Mouse (Mus musculus): ENCODE data around the gene Tctn1.

Gene Tctn1

DNA sequence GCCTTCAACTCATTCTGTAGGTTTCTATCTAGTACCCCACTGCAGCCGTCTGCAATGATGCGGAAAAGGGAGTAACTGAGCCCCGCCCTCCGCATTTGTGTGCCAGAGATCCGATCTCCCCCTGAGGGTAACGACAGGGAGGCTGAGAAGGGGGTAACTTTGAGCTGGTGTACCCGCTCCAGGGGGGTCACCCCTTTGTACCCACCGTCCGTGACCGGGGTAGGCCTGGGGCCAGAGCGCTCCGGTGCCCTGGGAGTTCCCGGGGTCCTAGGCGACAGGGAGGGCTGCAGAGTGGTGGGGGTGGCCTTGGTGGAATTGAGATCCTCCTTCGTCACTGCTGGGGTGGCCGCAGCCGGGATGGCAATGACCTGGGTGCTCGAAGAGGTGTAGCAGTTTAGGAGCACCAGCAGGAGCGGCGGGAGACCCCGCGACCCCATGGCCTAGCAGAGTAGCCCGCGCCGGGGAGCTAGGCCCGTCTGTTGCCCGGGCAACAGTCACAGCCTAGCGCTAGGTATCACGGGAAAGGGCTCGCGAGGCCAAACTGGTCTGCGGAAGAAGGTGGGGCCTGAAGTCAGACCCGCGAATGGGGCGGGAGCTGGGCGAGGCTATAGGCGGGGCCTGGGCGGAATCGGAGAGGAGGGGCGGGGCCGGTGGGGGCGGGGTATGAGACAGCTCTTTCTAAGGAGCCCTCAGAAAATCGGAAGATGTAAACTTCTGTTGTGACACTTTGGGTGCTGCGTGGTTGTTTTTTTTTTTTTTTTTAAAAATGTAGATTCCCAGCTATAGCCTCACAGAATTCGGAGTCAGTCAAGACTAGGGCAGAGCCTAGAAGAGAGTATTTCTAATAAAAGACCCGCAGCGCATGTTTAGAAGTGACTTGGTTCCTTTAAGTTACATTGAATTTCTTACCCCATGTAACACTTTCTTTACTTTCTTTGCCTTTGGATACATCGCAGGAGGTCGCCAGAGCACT, at the start of gene Tctn1:
Tctn1 (minus strand) TSS at position 528 of the 973 bp plus-strand sequence.
- DNase-seq (ENCODE audit: low spot score in 2 of 2): peak; percentile 94 to 95

DNA sequence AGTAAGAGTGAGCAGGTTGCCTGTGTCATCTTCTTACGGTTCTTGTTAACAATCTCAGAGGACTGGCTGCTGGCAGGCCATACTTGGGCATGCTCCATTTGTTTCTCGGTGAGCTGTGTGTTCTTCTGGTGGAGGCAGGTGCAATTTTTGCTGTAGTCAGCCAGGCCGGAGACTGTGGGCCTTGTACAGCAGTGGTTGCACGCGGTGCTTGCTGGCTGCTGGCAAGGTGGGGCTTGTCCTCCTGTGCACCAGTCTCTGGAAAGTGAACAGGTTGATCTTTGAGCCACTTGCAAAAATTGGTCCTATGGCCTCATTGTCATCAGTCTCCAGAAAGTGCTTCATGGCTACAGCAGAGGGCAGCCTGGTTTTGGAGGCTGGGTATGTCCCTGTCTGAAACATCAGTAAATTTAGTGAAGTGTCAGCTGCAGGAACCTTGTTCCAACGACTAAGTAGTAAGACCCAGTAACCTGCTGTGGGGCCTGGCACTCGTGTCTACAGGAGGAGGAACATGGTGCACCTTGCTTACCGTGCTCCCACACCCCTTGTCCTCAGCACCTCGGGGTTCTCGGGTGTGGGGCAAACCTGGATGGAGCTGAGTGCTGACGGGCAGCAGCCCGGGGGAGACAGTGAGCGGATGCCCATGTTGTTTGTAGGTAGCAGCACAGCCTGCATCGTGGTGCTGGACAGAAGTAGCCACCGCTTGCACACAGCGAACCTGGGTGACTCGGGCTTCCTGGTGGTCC, 48.9 kb upstream of the Tctn1 start:
- no peak for DNase-seq (ENCODE audit: low spot score in 2 of 2)

- DNase-seq (ENCODE audit: low spot score in 2 of 2): no peak
Observed at GRCm38 (mm10) chr5:122312346-122312745, 48.1 kb upstream of the Tctn1 start.

DNA sequence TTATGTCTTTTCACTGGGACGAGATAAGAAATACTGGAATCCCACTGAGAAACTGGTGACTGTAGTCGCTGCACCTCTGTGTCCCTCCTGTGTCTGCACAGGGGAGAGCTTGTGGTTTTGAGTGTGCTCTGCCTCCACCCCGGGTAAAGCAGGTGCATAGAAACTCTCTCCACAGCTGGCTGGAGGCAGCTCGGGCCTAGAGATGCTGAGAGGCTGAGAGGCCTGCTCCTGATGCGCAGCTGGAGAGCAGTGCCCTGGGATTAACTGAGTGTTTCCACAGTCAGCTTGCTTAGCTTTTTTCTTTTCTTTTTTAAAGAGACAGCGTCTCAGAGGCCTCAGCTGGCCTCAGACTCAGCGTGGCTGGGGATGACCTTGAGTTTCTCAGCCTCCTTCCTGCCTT, 47.4 kb upstream of the Tctn1 start:
- no peak for DNase-seq (ENCODE audit: low spot score in 2 of 2)

DNA sequence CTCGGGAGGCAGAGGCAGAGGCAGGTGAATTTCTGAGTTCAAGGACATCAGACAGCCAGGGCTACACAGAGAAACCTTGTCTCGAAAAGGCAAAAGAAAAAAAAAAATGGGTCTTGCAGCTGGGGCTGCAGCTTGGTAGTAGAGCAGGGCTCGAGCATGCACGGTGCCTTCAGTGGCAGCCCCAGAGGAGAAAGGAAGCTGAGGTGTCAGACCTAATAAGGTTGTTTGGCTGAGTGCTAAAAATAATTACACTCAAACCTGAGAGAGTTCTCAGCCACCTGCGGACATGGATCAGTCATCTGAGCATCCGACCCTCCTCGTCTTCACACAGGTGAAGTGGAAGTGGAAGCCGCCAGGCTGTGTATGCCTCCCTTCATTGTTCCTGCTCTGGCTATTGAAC, 46.4 kb upstream of the Tctn1 start:
- no peak for DNase-seq (ENCODE audit: low spot score in 2 of 2)

DNA sequence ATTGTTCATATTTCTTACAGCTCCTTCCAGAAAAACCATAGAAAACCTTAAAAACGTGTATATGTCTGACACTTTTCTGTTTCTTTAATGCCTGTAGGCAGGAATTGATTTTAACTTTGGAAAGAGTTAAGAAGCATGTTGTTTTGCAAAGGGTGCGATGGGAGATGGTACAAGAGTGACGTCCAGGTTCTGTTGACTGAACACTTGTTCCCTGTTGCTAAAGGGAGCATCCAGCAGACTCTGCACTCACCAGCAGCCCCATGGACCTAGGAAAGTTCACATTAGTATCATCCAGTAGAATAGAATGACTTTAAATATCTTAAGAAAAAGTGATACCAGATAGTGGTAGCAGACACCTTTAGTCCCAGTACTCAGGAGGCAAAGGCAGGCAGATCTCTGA, 42.3 kb upstream of the Tctn1 start:
- DNase-seq (ENCODE audit: low spot score in 2 of 2): no peak

DNA sequence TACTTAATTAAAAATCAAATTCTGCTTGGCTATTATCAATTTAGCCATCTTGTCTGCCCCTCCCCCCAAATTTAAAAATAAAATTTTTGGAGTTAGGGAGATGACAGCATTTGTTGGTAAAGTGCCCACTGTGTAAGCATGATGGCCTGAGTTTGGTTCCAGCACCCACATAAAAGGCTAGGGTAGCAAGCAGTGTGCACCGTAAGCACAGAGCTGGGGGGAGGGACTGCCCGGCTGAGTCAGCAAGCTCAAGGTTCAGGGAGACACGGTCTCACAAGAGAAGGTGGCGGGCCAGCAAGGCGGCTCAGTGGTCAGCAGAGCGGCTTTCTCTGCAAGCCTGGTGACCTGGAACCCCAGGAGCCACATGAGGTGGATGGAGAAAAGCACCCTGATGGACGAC, 41.2 kb upstream of the Tctn1 start:
- DNase-seq (ENCODE audit: low spot score in 2 of 2): no peak

DNA sequence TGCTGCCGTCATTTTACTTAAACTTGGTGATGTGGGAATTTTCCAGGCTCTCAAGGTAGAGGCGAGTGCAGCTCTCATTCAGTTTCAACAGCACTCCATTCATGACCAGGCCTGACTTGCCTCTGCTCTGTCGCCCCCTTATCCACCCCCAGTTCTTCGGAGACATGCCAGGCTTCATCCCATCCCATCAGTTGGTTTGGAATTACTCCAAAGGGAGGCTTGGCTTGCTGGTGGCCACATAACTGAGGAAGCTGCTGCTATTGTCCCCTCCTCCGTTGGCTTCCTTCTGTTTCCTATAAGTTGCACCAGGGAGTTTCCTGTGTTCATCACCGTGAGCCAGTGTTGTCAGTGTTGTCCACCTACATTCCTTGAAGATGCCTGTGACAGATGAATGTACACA, 40.3 kb upstream of the Tctn1 start:
- DNase-seq (ENCODE audit: low spot score in 2 of 2): no peak

- DNase-seq (ENCODE audit: low spot score in 2 of 2): no peak
Observed at GRCm38 (mm10) chr5:122303937-122304336, 39.7 kb upstream of the Tctn1 start.

DNA sequence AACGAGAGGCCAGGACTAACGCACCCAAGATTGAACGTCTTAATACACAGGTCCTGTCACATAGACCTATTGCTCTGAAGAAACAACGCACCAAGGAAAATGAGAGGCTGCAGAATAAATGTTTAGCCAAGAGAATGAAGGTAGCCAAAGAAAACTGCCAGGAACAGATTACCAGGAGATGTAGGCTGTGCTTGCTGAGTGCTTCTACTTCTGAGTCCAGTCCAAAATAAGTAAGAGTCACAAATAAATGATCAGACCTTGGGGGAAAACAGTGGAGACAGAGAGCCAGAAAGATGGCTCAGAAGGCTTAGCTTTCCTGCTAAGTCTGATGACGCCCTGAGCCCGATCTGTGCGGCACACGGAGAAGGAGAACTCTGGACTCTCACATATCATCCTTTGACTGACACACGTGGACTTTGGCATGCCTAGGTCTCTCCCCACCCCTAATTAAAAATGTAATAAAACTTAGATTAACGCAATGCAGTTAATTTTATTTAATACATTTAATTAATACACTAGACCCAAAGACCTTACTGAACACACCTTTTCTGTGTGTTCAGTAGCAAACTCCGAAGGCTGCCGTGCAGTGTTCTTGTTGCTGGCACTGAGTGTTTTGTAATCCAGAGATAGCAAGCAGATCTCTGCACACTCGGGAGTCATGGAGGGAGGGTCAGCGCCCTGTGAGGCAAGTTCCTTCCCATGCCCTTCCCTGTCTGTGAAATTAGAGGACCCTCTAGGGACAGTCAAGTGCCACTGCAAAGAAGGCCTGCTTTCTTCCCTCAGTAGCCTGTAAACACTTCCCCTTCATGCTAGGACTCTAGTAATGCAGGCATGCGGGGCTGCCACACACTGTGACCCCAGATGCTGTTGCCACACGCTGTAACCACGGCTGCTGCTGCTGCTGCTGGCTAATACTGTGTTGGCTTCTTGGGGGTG, 38.8 kb upstream of the Tctn1 start:
- no peak for DNase-seq (ENCODE audit: low spot score in 2 of 2)

DNA sequence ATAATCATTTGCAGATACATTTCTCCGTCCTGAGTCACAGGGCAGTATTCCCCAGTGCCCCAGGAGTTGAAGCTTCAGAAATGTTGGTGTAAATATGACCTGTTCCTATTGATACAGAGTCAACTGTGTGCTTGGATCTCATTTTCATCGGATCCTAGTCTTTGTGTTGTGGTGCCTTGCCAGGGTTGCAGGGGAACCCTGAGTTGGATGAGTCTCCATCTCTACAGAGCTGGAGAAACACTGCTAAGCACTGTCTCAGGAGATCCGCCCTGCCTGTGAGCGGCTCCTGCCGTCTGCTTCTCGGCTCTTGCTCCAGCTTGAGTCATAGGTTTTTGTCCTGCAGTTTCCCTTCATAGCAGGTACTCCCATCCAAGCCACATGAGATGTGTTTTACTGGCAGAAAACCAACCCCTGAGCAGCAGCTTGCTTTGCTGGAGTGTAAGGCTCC, 35.8 kb upstream of the Tctn1 start:
- DNase-seq (ENCODE audit: low spot score in 2 of 2): no peak

- DNase-seq (ENCODE audit: low spot score in 2 of 2): no peak
Observed at GRCm38 (mm10) chr5:122295113-122295935, 31.1 kb upstream of the Tctn1 start.

- DNase-seq (ENCODE audit: low spot score in 2 of 2): no peak
Observed at GRCm38 (mm10) chr5:122294219-122294735, 30.0 kb upstream of the Tctn1 start.

DNA sequence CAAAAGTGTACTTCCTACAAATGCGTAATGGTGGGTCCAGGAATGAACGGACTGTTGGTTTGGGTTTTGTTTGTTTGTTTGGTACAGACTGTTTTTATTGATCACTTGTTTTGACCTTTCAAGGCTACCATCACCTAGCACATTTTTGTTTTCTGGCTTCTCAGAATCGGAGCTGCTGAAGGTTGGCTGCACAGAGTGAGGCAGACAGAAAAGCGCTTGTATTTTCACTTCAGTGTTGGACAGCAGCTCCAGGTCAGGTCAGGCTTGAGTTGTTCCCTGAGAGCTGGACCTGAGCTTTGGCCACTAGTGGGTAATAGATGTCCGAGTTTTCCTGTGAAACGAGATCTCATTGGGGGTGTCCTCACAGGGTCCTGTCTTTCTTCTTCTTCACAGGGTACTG, 28.9 kb upstream of the Tctn1 start:
- DNase-seq (ENCODE audit: low spot score in 2 of 2): no peak

- DNase-seq (ENCODE audit: low spot score in 2 of 2): no peak
Observed at GRCm38 (mm10) chr5:122291553-122292339, 27.5 kb upstream of the Tctn1 start.

- DNase-seq (ENCODE audit: low spot score in 2 of 2): no peak
Observed at GRCm38 (mm10) chr5:122291149-122291548, 26.9 kb upstream of the Tctn1 start.

DNA sequence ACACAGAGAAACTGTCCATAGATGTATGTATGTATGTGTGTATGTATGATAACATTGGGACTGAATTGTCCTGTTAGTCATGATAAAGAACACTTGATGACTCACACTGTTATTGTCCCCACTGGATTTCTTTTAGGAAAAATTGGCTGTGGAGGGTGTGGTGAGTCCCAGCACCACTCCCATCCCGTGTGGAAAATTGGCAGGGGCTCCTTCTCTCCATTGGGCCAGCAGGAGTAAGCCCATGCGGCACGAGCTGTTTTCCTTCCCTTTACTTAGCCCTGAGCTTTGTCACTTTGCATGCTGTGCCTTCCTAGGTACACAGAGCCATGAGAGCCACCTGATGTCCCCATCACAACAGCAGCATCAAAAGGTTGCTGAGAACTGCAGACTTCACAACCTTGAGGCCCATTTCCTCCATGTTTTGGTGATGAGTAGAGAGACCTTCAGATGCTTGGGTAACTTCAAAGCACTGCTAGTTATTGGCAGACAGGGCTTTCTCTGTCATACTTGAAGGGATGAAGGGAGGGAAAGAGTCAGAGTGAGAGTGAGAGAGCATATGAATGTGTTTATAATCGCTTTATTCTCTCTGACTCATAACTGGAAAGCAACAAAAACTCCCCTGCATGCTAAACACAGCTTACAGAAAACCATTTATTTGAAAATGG, 24.0 kb upstream of the Tctn1 start:
- no peak for DNase-seq (ENCODE audit: low spot score in 2 of 2)

DNA sequence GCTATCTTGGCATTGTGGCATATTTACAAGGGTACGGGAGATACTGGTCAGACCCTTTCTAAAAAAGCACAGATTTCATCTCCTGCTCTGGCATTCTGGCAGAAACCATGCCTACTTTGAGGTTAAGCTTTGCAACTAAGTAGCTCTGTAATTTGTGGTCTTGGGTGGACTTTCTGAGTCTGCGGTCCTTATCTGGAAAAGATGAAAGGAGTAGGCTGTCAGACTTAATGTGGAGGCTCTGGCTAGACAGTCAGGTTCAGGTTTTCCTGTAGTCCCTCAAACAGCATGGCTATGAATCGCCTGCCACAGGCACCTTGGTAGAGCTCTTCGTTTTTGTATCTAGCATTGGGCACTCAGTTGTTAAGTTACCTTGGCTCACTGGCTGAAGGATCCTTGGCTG, 22.8 kb upstream of the Tctn1 start:
- DNase-seq (ENCODE audit: low spot score in 2 of 2): no peak

- DNase-seq (ENCODE audit: low spot score in 2 of 2): no peak
Observed at GRCm38 (mm10) chr5:122286191-122286590, 21.9 kb upstream of the Tctn1 start.

All from right cerebral cortex, postnatal 10 days (tissue).